Mouse (Mus musculus) G1E-ER4 (cell line): ENCODE measurements around the gene Mafg. TPM values are rescaled to one million over a fixed set of nuclear protein-coding genes. Genes with fewer than 3 reads are reported as not detected.

Source experiments
- GATA1 ChIP-seq: IDR thresholded peaks from one replicate; pipeline ENCODE4 v1.8.0; 2012; ENCODE audit warnings: low read length, inconsistent platforms
- polyA plus RNA-seq: library from polyadenylated mRNA; stranded (reverse); fragments of >175 nt; gene quantifications from 2 replicates; pipeline ENCODE4 v1.2.3, GENCODE M21; 2012

Mafg gene
- polyA plus RNA-seq, 1 experiment = 44.0 TPM

GRCm38 (mm10) chr11:120654741-120655140, 21.3 kb upstream of the Mafg start:
- TF ChIP-seq GATA1 = no peak

GRCm38 (mm10) chr11:120651872-120652271, 18.5 kb upstream of the Mafg start:
- no peak for TF ChIP-seq GATA1

- no peak for TF ChIP-seq GATA1
Observed at GRCm38 (mm10) chr11:120648001-120648476, 14.6 kb upstream of the Mafg start, which contains the start of gene Myadml2. TSS of gene Myadml2 (minus strand) at chr11:120648158.

GRCm38 (mm10) chr11:120647047-120647830, 13.8 kb upstream of the Mafg start:
- no peak for TF ChIP-seq GATA1

- no peak for TF ChIP-seq GATA1
Observed at GRCm38 (mm10) chr11:120643601-120643987, 10.2 kb upstream of the Mafg start, which contains the start of gene Pycr1. TSS of gene Pycr1 (minus strand) at chr11:120643769.

GRCm38 (mm10) chr11:120642939-120643600, 9.7 kb upstream of the Mafg start:
- TF ChIP-seq GATA1 = no peak

GRCm38 (mm10) chr11:120641869-120642268, 8.5 kb upstream of the Mafg start:
- TF ChIP-seq GATA1 = no peak

GRCm38 (mm10) chr11:120641255-120641654, 7.9 kb upstream of the Mafg start:
- no peak for TF ChIP-seq GATA1

- TF ChIP-seq GATA1 = no peak
Observed at GRCm38 (mm10) chr11:120634810-120635209, 1.4 kb upstream of the Mafg start.

GRCm38 (mm10) chr11:120632559-120633519, 561 bp downstream of the Mafg start:
- no peak for TF ChIP-seq GATA1

- no peak for TF ChIP-seq GATA1
Observed at GRCm38 (mm10) chr11:120631726-120632448, 1.5 kb downstream of the Mafg start.

GRCm38 (mm10) chr11:120630881-120631725, 2.3 kb downstream of the Mafg start:
- TF ChIP-seq GATA1 = no peak

GRCm38 (mm10) chr11:120630401-120630871, 3.0 kb downstream of the Mafg start:
- TF ChIP-seq GATA1 = no peak

GRCm38 (mm10) chr11:120629911-120630310, 3.5 kb downstream of the Mafg start:
- TF ChIP-seq GATA1 = no peak
